8 mouse cellular contexts compared by ENCODE assay signal in the genomic region with DNA sequence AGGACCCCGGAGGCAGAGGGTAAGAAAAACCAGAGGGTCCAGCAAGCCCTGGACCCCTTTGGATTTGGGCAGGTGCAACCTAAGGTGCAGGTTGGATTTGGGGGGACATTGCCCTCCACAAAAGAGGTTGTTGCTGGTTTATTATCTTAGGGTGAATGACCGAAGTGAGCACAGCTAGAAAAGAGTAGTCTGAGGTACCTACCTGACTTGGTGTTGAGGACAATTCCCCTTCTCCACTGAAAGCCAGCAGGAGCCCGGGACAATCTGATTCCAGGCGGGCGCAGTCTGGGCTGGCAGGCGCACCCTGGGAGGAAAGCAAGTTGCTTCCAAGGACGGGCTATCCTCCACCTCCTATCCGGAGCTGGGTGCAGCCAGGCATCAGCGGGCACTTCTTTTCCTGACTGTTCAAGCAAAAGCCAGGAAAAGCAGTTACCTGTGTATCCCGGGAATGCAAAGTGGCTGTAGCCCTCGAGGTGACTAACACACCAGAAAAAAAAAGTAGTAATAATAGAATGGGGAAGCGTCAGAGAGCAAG. TPM values are rescaled to one million over a fixed set of nuclear protein-coding genes. Genes with fewer than 3 reads are reported as not detected.
DNase-seq lines count a peak whose midpoint lies in the region; ATAC-seq and TF ChIP-seq lines count a peak whose summit lies in the region.
"Had no signal": no experiment of that assay in that cellular context is flagged by ENCODE, and none has a peak within 500 bp of the region (broad histone marks: within the 10 kb centered on the region; RNA-seq: fewer than 3 reads in every experiment).

TSS of gene Calcr (minus strand) at position 485 of the 535 bp plus-strand sequence.

- H3K4me2 ChIP-seq in hindbrain, embryonic 11.5 days (replicated peaks; ENCODE audit: low read depth, low read length) = peak within 1 kb of the TSS; percentile 97
- H3K4me2 ChIP-seq in liver, embryonic 14.5 days (ENCODE audit: low read depth) = peak within 1 kb of the TSS; percentile 44; the same call in 1 of the 2 replicates

- ATAC-seq in megakaryocyte, adult 5-6 weeks (ENCODE audit: poor library complexity, severe bottlenecking) = no peak
- peak; percentile 12; the same call in 1 of the 2 replicates for ATAC-seq in hindbrain, embryonic 11.5 days (ENCODE audit: low FRiP score)
- no peak for ATAC-seq in liver, embryonic 14.5 days (ENCODE audit: insufficient read depth)

- H3K9ac ChIP-seq in hindbrain, embryonic 11.5 days (ENCODE audit: low read depth, low read length) = peak within 1 kb of the TSS; percentile 40; the same call in 1 of the 2 replicates
- no peak within 1 kb of the TSS for H3K9ac ChIP-seq in liver, embryonic 14.5 days (replicated peaks)

- H3K9me3 ChIP-seq in megakaryocyte, embryonic 14.5 days = no peaks in the 10 kb centered on the region
- no peaks in the 10 kb centered on the region for H3K9me3 ChIP-seq in hindbrain, embryonic 11.5 days (ENCODE audit: control insufficient read depth, low read length)
- H3K9me3 ChIP-seq in liver, embryonic 14.5 days (ENCODE audit: control insufficient read depth, low read length) = no peaks in the 10 kb centered on the region

- no peak for TF ChIP-seq EP300 in liver, embryonic 14.5 days (IDR thresholded peaks at IDR 0.05; ENCODE audit: low read depth)

- no peak within 1 kb of the TSS for H3K27ac ChIP-seq in hindbrain, embryonic 11.5 days (ENCODE audit: low read depth, low read length)
- H3K27ac ChIP-seq in liver, embryonic 14.5 days = no peak within 1 kb of the TSS

- peak; percentile 26 for DNase-seq in hindbrain, embryonic 11.5 days (ENCODE audit: low spot score)
- no peak for DNase-seq in liver, embryonic 14.5 days (ENCODE audit: low read depth in 3 of 3, low spot score in 3 of 3)
- DNase-seq in right cerebral cortex, postnatal 4 days = no peak
- no peak for DNase-seq in thymus, postnatal 0 days (ENCODE audit: low spot score)
- no peak for DNase-seq in urinary bladder, postnatal 4 days (ENCODE audit: low spot score in 2 of 2)
- DNase-seq: thymus, postnatal 14 days had no signal

- TF ChIP-seq CTCF in liver, embryonic 14.5 days (IDR thresholded peaks at IDR 0.05; ENCODE audit: low read depth) = no peak

- no peaks in the 10 kb centered on the region for H3K36me3 ChIP-seq in megakaryocyte, embryonic 14.5 days (replicated peaks; ENCODE audit: low read length)
- no peaks in the 10 kb centered on the region for H3K36me3 ChIP-seq in hindbrain, embryonic 11.5 days (ENCODE audit: control insufficient read depth, insufficient read depth, low read length)
- no peaks in the 10 kb centered on the region for H3K36me3 ChIP-seq in liver, embryonic 14.5 days (replicated peaks; ENCODE audit: control insufficient read depth, insufficient read depth, low read depth)

- H3K4me3 ChIP-seq in megakaryocyte, embryonic 14.5 days (replicated peaks) = peak within 1 kb of the TSS; percentile 33
- H3K4me3 ChIP-seq in hindbrain, embryonic 11.5 days (ENCODE audit: low read depth, low read length) = peak within 1 kb of the TSS; percentile 54
- H3K4me3 ChIP-seq in liver, embryonic 14.5 days (ENCODE audit: insufficient read depth in 1 of 2, low read depth in 2 of 2, low read length in 2 of 2) = peak within 1 kb of the TSS in 1 of 2 experiments; percentile 14; a peak in 2 of 4 replicates

- WGBS in hindbrain, embryonic 11.5 days = 3% methylated on average over 12 of the region's 12 CpGs
- WGBS in liver, embryonic 14.5 days (ENCODE audit: insufficient replicate concordance) = 4% methylated on average over 12 of the region's 12 CpGs

- H3K27me3 ChIP-seq in megakaryocyte, embryonic 14.5 days (replicated peaks) = peaks cover 22% of the 10 kb centered on the region
- H3K27me3 ChIP-seq in hindbrain, embryonic 11.5 days (ENCODE audit: control insufficient read depth, insufficient read depth, low read length) = peaks cover 35% of the 10 kb centered on the region
- peaks cover 18% of the 10 kb centered on the region for H3K27me3 ChIP-seq in liver, embryonic 14.5 days (ENCODE audit: control insufficient read depth, insufficient read depth, low read length)

- H3K4me1 ChIP-seq in megakaryocyte, embryonic 14.5 days = peaks cover 6% of the 10 kb centered on the region; the same call in 1 of the 2 replicates
- H3K4me1 ChIP-seq in hindbrain, embryonic 11.5 days (replicated peaks; ENCODE audit: control insufficient read depth, insufficient read depth, low read length) = 0 out of 2 replicates have a peak, but pooled peaks cover 2% of the 10 kb centered on the region
- H3K4me1 ChIP-seq in liver, embryonic 14.5 days (replicated peaks; ENCODE audit: control insufficient read depth in 2 of 2, insufficient read depth in 2 of 2, low read length in 1 of 2) = no peaks in the 10 kb centered on the region

RNA-seq across cellular contexts. Expression of gene Calcr, which starts in this region (rescaled TPM):
- not detected in 2 replicates for polyA plus RNA-seq in megakaryocyte, embryonic 14.5 days (2012; ENCODE audit: insufficient read depth, low replicate concordance)
- not detected in 2 replicates for total RNA-seq in megakaryocyte, adult 5-6 weeks (2015)
- total RNA-seq in megakaryocyte, adult 5-6 weeks (2017) = not detected in 2 replicates
- polyA plus RNA-seq in hindbrain, embryonic 11.5 days (2014; fragmentation: Nextera tagmentation; extraction: Ambion mirVana) = 0.88 and 1.1 TPM in 2 replicates
- polyA plus RNA-seq in liver, embryonic 14.5 days (2012; rRNA removed) = 0.02 TPM in 1 of 2 replicates, not detected in the other
- polyA plus RNA-seq in liver, embryonic 14.5 days (2014; fragmentation: Nextera tagmentation; extraction: Ambion mirVana) = not detected in 2 replicates
- polyA plus RNA-seq in thymus, postnatal 0 days (2015; fragmentation: Nextera tagmentation; extraction: Ambion mirVana) = 0.17 and 0.18 TPM in 2 replicates
